Mouse (Mus musculus) bone marrow macrophage, adult 2 months (primary cell): ENCODE data around the gene Ptgfrn.

ENCODE experiments used
- CTCF ChIP-seq: IDR thresholded peaks from 2 replicates; pipeline ENCODE4 v1.5.1; 2012; ENCODE audit warnings: low read depth, mild to moderate bottlenecking, low read length, moderate library complexity
- POLR2A ChIP-seq: IDR thresholded peaks from 2 replicates; pipeline ENCODE4 v1.6.1; 2012; ENCODE audit warnings: mild to moderate bottlenecking, low read depth, low read length, borderline replicate concordance

- TF ChIP-seq CTCF = no peak
- TF ChIP-seq POLR2A = no peak
These were observed 8.0 kb downstream of the Ptgfrn start for GRCm38 (mm10) chr3:101102106-101102505.
